Mouse (Mus musculus) bone marrow, adult 2 months (tissue): ENCODE measurements around the gene Try4.
"Not testable (repeated sequence)": the region's sequence is repeated elsewhere in the genome, so short reads cannot be mapped to it uniquely, and the experiment has no call there.

Source experiments
- CTCF ChIP-seq: fragments of 200-500 bp; IDR thresholded peaks from 2 replicates; pipeline ENCODE4 v1.5.1; 2011; ENCODE audit warnings: low read length, control low read depth; ENCODE audit not compliant: control insufficient read depth, insufficient read depth
- POLR2A ChIP-seq: fragments of 200-500 bp; IDR thresholded peaks from 2 replicates; pipeline ENCODE4 v1.6.1; 2011; ENCODE audit warnings: low read depth, mild to moderate bottlenecking, control low read depth, low read length, borderline replicate concordance; ENCODE audit not compliant: control insufficient read depth

DNA sequence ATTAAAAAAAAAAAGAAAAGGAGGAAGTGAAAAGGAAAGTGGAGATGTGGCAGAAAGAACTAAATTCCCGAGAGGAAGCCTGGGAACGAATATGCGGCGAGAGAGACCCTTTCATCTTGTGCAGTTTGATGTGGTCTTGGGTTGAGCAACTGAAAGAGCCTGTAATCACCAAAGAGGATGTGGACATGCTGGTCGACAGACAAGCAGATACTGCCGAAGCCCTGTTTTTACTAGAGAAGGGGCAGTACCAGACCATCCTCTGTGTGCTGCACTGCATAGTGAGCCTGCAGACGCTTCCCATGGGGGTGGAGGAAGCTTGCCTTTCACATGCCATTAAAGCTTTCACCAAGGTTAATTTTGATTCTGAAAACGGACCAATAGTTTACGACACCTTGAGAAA is 48.8 kb upstream of the Try4 start:
- not testable (repeated sequence) for TF ChIP-seq POLR2A, CTCF
